Mouse (Mus musculus) kidney, embryonic 16.5 days (tissue): ENCODE measurements around the gene Tmem132d. TPM values are rescaled to one million over a fixed set of nuclear protein-coding genes. Genes with fewer than 3 reads are reported as not detected.

Source experiments
- ATAC-seq: fragments of 200-750 bp; cut with Nextera tagmentation; 2 replicates; pipeline ENCODE4 v1.8.0; 2017; ENCODE audit warnings: moderate TSS enrichment; ENCODE audit not compliant: low FRiP score, low TSS enrichment
- H3K27ac ChIP-seq: fragments of 300-500 bp; sonication (generic); 2 replicates; pipeline ENCODE4 v1.5.1; 2014; ENCODE audit warnings: low read length
- H3K27me3 ChIP-seq: fragments of 300-500 bp; sonication (generic); 2 replicates; pipeline ENCODE4 v1.6.1; 2014; ENCODE audit warnings: low read length, control low read depth, mixed read lengths; ENCODE audit not compliant: insufficient read depth
- H3K36me3 ChIP-seq: fragments of 300-500 bp; sonication (generic); 2 replicates; pipeline ENCODE4 v1.6.1; 2014; ENCODE audit warnings: low read length, control low read depth, mixed read lengths; ENCODE audit not compliant: insufficient read depth
- H3K4me1 ChIP-seq: fragments of 300-500 bp; sonication (generic); 2 replicates; pipeline ENCODE4 v1.6.1; 2014; ENCODE audit warnings: low read length, control low read depth, mixed read lengths; ENCODE audit not compliant: insufficient read depth
- H3K4me2 ChIP-seq: fragments of 300-500 bp; sonication (generic); replicated peaks from 2 replicates; pipeline ENCODE4 v1.6.1; 2014; ENCODE audit warnings: low read depth, low read length
- H3K4me3 ChIP-seq: fragments of 300-500 bp; sonication (generic); 2 replicates; pipeline ENCODE4 v1.5.1; 2014; ENCODE audit warnings: mild to moderate bottlenecking, low read length
- H3K9ac ChIP-seq: fragments of 300-500 bp; sonication (generic); replicated peaks from 2 replicates; pipeline ENCODE4 v1.6.1; 2014; ENCODE audit warnings: low read length
- H3K9me3 ChIP-seq: fragments of 300-500 bp; sonication (generic); 2 replicates; pipeline ENCODE4 v1.6.1; 2016; ENCODE audit warnings: low read length, control low read depth
- WGBS: fragments of 180-500 bp; shearing (Covaris S2); extraction: QIAGEN DNeasy Blood & Tissue Kit; methylation state at CpG from one replicate; pipeline ENCODE4 v1.1.7; 2014; 5-methylcytosine and 5-hydroxymethylcytosine counted together
- polyA plus RNA-seq: library from polyadenylated mRNA; unstranded; fragments of >200 nt; fragmentation: Nextera tagmentation; extraction: Ambion mirVana; gene quantifications from 2 replicates; pipeline ENCODE4 v1.2.1, GENCODE M21; 2015

The Tmem132d gene
- 0.19 and 0.31 TPM in 2 replicates for polyA plus RNA-seq

DNA sequence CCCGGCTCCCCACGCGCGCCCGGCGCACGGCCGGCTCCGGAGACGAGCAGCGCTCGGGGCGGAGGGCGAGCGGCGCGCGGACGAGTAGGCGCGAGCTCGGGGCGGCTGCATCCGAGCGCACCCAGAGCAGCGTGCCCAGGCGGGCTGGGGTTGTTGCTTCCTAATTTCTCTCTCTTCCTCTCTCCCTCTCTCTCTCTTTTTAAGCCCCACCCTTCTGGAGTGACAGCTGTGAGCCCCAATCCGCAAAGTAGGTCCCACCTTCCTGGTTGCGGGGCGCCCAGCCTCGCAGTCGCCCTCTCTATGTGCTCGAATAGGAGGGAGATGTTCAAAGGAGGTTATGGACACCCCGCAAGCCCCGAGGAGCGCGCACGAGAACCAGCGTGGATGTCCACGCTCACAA lies at the start of gene Tmem132d:
Gene Tmem132d, minus strand, starts transcription at position 162 of the 400 bp plus-strand sequence.
- under 1% methylated on average over 39 of the region's 40 CpGs for WGBS
- peak within 1 kb of the TSS; percentile 67 for H3K4me2 ChIP-seq
- ATAC-seq = peak; percentile 19; the same call in 1 of the 2 replicates
- peak within 1 kb of the TSS; percentile 41 for H3K4me3 ChIP-seq
- H3K27me3 ChIP-seq = peaks cover 66% of the 10 kb centered on the region
- peak within 1 kb of the TSS; percentile 34 for H3K9ac ChIP-seq
- no peaks in the 10 kb centered on the region for H3K36me3 ChIP-seq
- H3K9me3 ChIP-seq = no peaks in the 10 kb centered on the region
- no peak within 1 kb of the TSS for H3K27ac ChIP-seq
- no peaks in the 10 kb centered on the region for H3K4me1 ChIP-seq

DNA sequence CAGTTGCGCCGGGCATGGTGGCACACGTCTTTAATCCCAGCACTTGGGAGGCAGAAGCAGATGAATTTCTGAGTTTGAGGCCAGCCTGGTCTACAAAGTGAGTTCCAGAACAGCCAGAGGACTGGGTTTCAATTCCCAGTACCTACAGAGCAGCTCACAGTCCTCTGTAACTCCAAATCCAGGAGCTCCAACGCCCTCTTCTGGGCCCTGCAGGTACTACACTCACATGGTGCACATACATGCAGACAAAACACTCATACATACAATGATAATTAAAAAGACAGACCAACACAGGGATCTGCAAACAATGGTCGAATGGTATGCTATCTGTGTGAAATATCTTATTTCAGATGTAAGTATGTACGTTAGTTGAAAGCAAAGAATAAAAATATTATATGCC lies 47.9 kb upstream of the Tmem132d start:
- Histone ChIP-seq H3K4me3 (no peak overlapping the region), H3K27me3 (peaks cover 28% of the 10 kb centered on the region), H3K36me3 (no peaks in the 10 kb centered on the region), H3K27ac (no peak overlapping the region), H3K4me2 (no peak overlapping the region), H3K9ac (no peak overlapping the region), H3K4me1 (no peaks in the 10 kb centered on the region), H3K9me3 (no peaks in the 10 kb centered on the region)
- WGBS = 80% methylated on average over 6 of the region's 6 CpGs
- ATAC-seq = no peak

DNA sequence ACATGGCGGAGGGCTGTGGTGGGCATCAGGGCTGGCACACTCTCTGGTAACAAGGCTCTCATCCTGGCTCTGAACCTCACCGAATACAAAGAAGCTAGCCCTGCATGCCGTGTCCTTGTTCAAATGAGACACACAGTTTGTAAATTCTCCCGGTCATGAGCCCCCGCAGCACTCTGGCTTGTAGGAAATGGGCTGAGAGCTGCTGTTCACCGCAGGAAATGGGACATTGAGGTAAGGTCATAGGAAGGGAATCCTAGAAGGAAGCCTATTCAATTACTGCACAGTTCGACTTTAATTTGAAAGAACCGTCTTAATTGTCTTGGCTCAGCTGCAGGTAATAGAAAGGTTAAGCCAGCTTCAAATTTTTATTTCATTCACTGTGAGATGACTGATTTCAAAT lies 42.5 kb upstream of the Tmem132d start:
- WGBS = 85% methylated on average over 8 of the region's 8 CpGs
- no peak overlapping the region for H3K4me2 ChIP-seq
- H3K4me3 ChIP-seq = no peak overlapping the region
- ATAC-seq = no peak
- no peaks in the 10 kb centered on the region for H3K9me3 ChIP-seq
- H3K9ac ChIP-seq = no peak overlapping the region
- no peaks in the 10 kb centered on the region for H3K27me3 ChIP-seq
- no peak overlapping the region for H3K27ac ChIP-seq
- H3K36me3 ChIP-seq = no peaks in the 10 kb centered on the region
- H3K4me1 ChIP-seq = no peaks in the 10 kb centered on the region

DNA sequence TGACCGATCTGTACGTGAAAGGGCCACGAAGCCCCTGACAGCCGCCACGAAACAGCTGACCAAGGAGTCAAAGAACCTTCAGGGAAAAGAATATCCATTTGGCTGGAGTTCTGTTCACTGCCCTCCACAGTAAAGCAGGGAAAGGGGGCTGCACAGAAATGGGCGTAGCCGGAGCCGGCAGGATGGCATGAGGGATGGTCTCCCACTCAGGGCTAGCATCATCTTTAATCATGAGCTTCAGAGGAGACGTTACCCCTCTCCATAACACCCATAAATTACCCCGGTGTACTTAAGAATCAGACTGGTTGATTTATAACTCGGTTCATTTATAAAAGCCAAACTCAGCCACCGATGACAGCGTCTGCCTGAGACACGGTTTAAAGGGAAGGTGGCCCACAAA lies 36.9 kb upstream of the Tmem132d start:
- Histone ChIP-seq H3K36me3 (no peaks in the 10 kb centered on the region), H3K4me1 (peaks cover 4% of the 10 kb centered on the region; the same call in 1 of the 2 replicates), H3K27ac (no peak overlapping the region), H3K4me3 (no peak overlapping the region), H3K27me3 (no peaks in the 10 kb centered on the region), H3K4me2 (no peak overlapping the region), H3K9me3 (no peaks in the 10 kb centered on the region), H3K9ac (no peak overlapping the region)
- WGBS = 27% methylated on average over 14 of the region's 14 CpGs
- ATAC-seq = no peak

DNA sequence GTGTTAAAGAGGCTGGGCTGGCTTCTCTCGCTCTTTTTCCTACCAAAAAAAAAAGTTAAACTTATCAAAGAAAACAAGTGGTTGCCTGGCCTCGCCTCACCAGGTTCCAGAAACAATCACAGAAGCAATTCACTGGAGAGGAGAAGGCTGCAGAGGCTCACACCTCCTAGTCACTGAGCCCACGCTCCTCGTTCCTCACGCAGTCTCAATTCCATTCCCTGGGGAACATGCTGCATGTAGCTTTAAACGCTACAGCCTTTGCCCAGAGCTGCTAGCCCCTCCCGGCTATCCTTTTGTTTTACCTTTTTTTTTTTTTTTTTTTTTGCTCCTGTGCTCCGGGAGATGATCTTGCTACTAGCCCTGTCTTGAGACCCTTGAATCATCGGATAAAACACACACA lies 31.6 kb upstream of the Tmem132d start:
- no peak for ATAC-seq
- H3K27me3 ChIP-seq = no peaks in the 10 kb centered on the region
- no peak overlapping the region for H3K27ac ChIP-seq
- peak overlapping the region; percentile 8; the same call in 1 of the 2 replicates for H3K4me2 ChIP-seq
- no peak overlapping the region for H3K9ac ChIP-seq
- WGBS = 6% methylated on average over 9 of the region's 9 CpGs
- H3K4me3 ChIP-seq = no peak overlapping the region
- no peaks in the 10 kb centered on the region for H3K9me3 ChIP-seq
- no peaks in the 10 kb centered on the region for H3K36me3 ChIP-seq
- H3K4me1 ChIP-seq = peaks cover 7% of the 10 kb centered on the region; the same call in 1 of the 2 replicates

DNA sequence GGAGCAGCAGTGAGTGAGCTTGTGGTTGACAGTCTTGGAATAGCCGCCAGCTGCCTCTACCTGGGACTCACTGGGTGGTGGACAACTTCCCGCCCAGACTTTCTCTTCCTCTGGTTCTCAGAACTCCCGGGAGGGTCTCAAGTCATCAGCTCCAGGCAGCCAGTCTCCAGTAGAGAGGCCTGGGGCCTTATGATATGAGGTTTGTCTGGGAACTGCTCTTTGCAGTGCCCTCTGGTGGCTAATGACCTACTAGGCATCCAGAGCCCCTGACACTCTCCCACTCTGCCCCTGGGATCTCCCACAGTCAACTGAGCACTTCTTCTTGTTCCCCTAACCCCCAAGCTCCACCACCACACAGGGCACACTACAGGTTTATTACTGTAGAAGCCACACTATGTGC lies 27.7 kb upstream of the Tmem132d start:
- Histone ChIP-seq H3K4me1 (peaks cover 7% of the 10 kb centered on the region; the same call in 1 of the 2 replicates), H3K27ac (no peak overlapping the region), H3K4me3 (no peak overlapping the region), H3K9ac (no peak overlapping the region), H3K9me3 (no peaks in the 10 kb centered on the region), H3K27me3 (no peaks in the 10 kb centered on the region), H3K4me2 (no peak overlapping the region), H3K36me3 (no peaks in the 10 kb centered on the region)
- WGBS = 35% methylated on average over 3 of the region's 3 CpGs
- no peak for ATAC-seq

DNA sequence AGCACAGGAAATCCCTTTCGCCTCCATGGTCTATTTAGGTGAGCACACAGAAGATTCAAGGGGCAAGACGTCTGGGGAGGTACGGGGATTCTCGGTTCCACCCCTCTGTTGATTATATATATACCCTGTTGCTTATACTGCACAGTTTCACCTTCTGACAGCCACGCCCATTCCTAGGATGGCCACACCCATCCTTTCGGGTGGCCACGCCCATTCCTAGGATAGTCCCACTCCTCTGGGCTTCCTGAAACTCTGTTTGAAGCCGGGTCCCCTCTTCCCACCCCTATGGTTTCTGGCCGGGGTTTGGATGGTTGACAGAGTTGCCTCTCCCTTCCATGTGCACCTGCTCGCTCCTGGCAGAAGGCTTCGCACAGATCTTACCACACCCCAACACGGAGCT lies 22.9 kb upstream of the Tmem132d start:
- Histone ChIP-seq H3K4me2 (no peak overlapping the region), H3K4me3 (no peak overlapping the region), H3K9me3 (no peaks in the 10 kb centered on the region), H3K4me1 (no peaks in the 10 kb centered on the region), H3K9ac (no peak overlapping the region), H3K27me3 (no peaks in the 10 kb centered on the region), H3K36me3 (no peaks in the 10 kb centered on the region), H3K27ac (no peak overlapping the region)
- ATAC-seq = no peak
- 76% methylated on average over 12 of the region's 12 CpGs for WGBS

DNA sequence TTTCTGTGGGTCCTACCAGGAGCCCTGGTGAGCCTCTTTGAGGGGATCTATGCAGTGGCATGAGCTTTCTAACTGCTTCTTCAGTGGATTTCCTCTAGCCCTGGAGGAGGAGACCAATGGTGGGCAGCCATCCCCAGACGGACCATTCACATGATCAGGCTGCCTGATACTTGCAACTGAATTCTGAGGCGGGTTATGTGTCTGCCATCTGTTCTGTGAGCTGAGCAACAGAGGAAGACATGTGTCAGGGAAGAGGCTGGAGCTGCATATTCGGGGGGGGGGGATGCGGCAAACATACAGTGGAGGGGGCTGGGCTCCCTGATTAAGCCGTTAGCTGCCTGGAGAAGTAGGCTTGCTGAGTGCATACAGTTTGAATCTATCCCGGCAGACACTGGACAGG lies 19.3 kb upstream of the Tmem132d start:
- Histone ChIP-seq H3K36me3 (no peaks in the 10 kb centered on the region), H3K9me3 (no peaks in the 10 kb centered on the region), H3K27me3 (no peaks in the 10 kb centered on the region), H3K4me2 (no peak overlapping the region), H3K4me3 (no peak overlapping the region), H3K4me1 (no peaks in the 10 kb centered on the region), H3K27ac (no peak overlapping the region), H3K9ac (no peak overlapping the region)
- WGBS = 43% methylated on average over 6 of the region's 6 CpGs
- no peak for ATAC-seq

DNA sequence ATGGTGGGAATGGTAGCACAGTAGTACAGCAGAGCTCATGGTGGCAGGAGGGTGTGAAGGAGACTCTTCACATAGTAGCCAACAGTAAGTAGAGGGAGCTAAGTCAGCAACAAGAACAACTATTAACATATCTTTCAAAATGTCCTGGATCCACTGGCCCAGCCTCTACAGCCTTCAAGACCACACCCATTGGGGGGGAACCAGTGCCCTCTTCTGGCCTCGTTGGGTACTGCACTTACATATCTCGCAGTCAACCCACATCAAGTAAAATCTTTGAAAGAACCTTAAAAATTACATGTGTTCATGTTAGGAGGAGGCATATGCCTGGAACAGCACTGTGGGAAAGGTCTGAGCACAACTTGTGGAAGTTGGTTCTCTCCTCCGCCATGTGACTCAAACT lies 17.9 kb upstream of the Tmem132d start:
- ATAC-seq = no peak
- H3K4me2 ChIP-seq = no peak overlapping the region
- H3K9me3 ChIP-seq = no peaks in the 10 kb centered on the region
- H3K36me3 ChIP-seq = no peaks in the 10 kb centered on the region
- H3K27me3 ChIP-seq = no peaks in the 10 kb centered on the region; the same call in 1 of the 2 replicates
- H3K27ac ChIP-seq = no peak overlapping the region
- no peak overlapping the region for H3K4me3 ChIP-seq
- no peaks in the 10 kb centered on the region for H3K4me1 ChIP-seq
- no peak overlapping the region for H3K9ac ChIP-seq
- WGBS = 74% methylated on average over 3 of the region's 3 CpGs

DNA sequence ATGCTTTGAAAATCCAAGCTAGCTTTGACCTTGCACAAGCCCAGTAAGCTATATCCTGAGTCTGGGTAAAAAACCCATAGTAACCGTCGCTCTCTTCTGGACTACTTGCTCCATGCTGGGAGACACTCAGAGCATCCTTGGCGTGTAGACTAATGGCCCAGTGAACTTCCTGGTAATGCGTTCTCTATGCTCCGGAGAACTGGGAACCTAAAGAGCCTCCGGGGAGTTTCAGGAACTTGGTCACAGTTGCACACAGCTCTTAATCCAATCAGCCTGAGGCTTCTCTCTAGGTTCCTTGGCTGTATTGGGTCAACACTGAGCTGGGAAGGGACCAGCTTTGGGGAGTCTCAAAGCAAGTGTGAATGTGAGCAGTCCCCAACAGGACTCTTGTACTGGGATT lies 12.0 kb upstream of the Tmem132d start:
- H3K4me3 ChIP-seq = no peak overlapping the region
- WGBS = 19% methylated on average over 6 of the region's 6 CpGs
- no peak overlapping the region for H3K27ac ChIP-seq
- ATAC-seq = no peak
- H3K36me3 ChIP-seq = no peaks in the 10 kb centered on the region
- no peaks in the 10 kb centered on the region for H3K4me1 ChIP-seq
- no peak overlapping the region for H3K9ac ChIP-seq
- no peak overlapping the region for H3K4me2 ChIP-seq
- H3K9me3 ChIP-seq = no peaks in the 10 kb centered on the region
- H3K27me3 ChIP-seq = peaks cover 44% of the 10 kb centered on the region
